ENCODE assay signal across 28 mouse cellular contexts in the genomic region with DNA sequence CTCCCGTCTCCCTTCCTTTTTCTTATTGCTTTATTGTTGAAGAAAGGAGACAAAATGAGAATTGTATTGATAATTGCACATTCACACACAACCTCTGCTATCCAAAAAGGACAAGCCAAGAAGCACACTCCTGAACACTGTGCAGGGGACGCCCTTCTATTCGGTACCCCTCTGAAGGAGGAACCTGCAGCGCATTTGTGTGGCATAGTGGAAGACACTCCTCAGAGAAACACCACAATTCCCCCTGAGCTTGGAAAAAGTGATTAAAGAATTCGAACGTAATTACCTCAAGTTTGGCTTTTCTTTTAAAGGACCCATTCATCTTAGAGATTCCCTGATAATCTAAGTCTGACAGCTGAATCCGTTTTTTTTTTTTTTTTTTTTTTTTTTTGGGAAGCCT.
"Had no signal": no experiment of that assay in that cellular context is flagged by ENCODE, and none has a peak within 500 bp of the region (broad histone marks: within the 10 kb centered on the region; RNA-seq: fewer than 3 reads in every experiment).

No protein-coding gene starts in this region.

- ATAC-seq: hindbrain, embryonic 16.5 days; hindbrain, postnatal 0 days; inflammation-experienced regulatory T-cells, adult 6 months; intestine, embryonic 15.5 days; intestine, embryonic 16.5 days; intestine, postnatal 0 days had no signal

- H3K4me3 ChIP-seq: heart, embryonic 12.5 days; heart, embryonic 13.5 days; heart, embryonic 15.5 days; hindbrain, embryonic 10.5 days; hindbrain, embryonic 12.5 days; hindbrain, embryonic 13.5 days; hindbrain, embryonic 15.5 days; intestine, embryonic 15.5 days; kidney, embryonic 15.5 days; layer of hippocampus, adult 2 months; left cerebral cortex, adult 2 months had no signal

- H3K27me3 ChIP-seq: heart, embryonic 15.5 days; hindbrain, embryonic 12.5 days; hindbrain, embryonic 13.5 days; hindbrain, embryonic 15.5 days; intestine, embryonic 15.5 days; kidney, embryonic 15.5 days had no signal

- H3K9me3 ChIP-seq: heart, embryonic 12.5 days; heart, embryonic 13.5 days; heart, embryonic 15.5 days; hindbrain, embryonic 10.5 days; hindbrain, embryonic 12.5 days; hindbrain, embryonic 13.5 days; hindbrain, embryonic 15.5 days; intestine, embryonic 15.5 days; kidney, embryonic 15.5 days had no signal

- H3K4me2 ChIP-seq: heart, embryonic 11.5 days; heart, embryonic 12.5 days; heart, embryonic 13.5 days; heart, embryonic 15.5 days; hindbrain, embryonic 12.5 days; hindbrain, embryonic 13.5 days; hindbrain, embryonic 14.5 days; hindbrain, embryonic 15.5 days; intestine, embryonic 15.5 days; kidney, embryonic 15.5 days had no signal

- H3K36me3 ChIP-seq: heart, embryonic 12.5 days; heart, embryonic 13.5 days; heart, embryonic 15.5 days; hindbrain, embryonic 10.5 days; hindbrain, embryonic 12.5 days; hindbrain, embryonic 13.5 days; hindbrain, embryonic 15.5 days; intestine, embryonic 15.5 days; kidney, embryonic 15.5 days had no signal

- DNase-seq: heart, postnatal 36 days; heart, postnatal 4 days; kidney, adult 11 months; kidney, adult 8-10 months; kidney, adult 9 months; kidney, postnatal 14 days; kidney, postnatal 36 days; layer of hippocampus, adult 9-11 months; layer of hippocampus, postnatal 36 days had no signal

- H3K9ac ChIP-seq: heart, embryonic 12.5 days; heart, embryonic 13.5 days; heart, embryonic 15.5 days; hindbrain, embryonic 12.5 days; hindbrain, embryonic 13.5 days; hindbrain, embryonic 14.5 days; hindbrain, embryonic 15.5 days; intestine, embryonic 15.5 days; kidney, embryonic 15.5 days had no signal

- H3K27ac ChIP-seq: heart, embryonic 13.5 days; hindbrain, embryonic 10.5 days; hindbrain, embryonic 12.5 days; hindbrain, embryonic 13.5 days; hindbrain, embryonic 14.5 days; hindbrain, embryonic 15.5 days; hindbrain, postnatal 0 days; intestine, embryonic 15.5 days; kidney, postnatal 0 days; layer of hippocampus, adult 2 months; left cerebral cortex, adult 2 months had no signal
